Mouse (Mus musculus) WW6 (cell line): ENCODE results near the gene Ano1.

Experiments used
- DNase-seq: peaks from one replicate; pipeline ENCODE4 v3.0.0-alpha.2; 2013; ENCODE audit warnings: low read depth, low spot score

The Ano1 gene

DNA sequence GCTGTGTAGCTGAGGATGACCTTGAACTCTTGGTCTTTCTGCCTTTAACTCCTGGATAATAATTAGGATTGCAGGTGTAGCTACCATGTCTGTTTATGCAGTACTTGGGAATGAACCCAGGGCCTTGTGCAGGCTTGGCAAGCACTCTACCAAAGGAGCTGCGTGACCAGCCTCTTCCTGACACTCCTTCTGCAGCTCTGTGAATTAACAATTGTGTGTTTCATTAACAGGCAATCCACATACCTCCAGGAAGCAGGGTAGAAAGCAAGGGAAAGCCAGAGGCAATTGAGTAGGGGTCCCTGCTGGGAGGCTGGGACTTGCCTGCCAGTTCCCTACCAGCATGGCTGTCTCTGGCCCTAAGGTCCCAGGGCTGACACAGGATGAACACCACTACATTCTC lies 111.0 kb downstream of the Ano1 start:
- DNase-seq, result no peak

GRCm38 (mm10) chr7:144636000-144636399 lies 115.8 kb downstream of the Ano1 start:
- DNase-seq, result no peak

DNA sequence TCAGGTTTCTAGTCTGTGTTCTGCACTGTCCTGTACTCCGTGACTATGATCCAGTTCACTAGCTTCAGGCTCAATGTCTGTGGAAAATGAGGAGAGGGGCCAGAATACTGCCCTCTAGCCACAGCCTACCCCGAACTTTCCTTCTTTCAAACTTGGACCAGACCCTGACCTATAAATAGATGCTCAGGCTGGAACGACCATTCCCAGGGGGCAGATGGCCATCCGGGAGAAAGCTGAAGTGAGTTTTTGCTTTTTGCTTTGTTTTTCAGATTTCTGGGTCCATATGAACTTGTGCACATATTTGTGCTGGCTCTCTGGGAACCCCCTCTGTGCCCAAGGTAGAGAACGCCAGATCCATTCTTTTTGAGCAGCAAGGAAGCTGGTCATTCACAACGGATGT lies 116.9 kb downstream of the Ano1 start:
- no peak for DNase-seq

GRCm38 (mm10) chr7:144634450-144634849 lies 117.3 kb downstream of the Ano1 start:
- DNase-seq, result no peak

GRCm38 (mm10) chr7:144632321-144632720 lies 119.5 kb downstream of the Ano1 start:
- no peak for DNase-seq

DNA sequence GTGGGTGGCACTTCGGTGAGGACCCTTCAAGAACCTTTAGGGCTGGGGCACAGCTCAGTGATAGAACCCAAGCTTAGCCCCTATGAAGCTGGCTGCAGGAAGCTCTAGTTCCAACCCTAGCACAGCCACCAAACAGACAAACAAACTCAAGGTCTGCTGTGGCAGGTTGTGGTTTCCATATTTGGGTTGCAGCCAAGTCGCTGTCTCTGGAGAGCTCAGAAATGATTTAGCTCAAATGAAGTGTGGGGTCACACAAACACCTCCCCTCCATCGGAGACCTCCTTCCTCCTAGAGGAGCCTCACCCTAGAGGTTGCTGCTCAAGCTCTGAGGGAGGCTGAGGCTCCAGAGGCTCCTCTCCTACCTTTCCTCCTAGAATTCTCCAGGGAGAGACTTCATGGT lies 121.2 kb downstream of the Ano1 start:
- DNase-seq, result no peak

- no peak for DNase-seq
These were observed 123.3 kb downstream of the Ano1 start for GRCm38 (mm10) chr7:144628334-144628915.

DNA sequence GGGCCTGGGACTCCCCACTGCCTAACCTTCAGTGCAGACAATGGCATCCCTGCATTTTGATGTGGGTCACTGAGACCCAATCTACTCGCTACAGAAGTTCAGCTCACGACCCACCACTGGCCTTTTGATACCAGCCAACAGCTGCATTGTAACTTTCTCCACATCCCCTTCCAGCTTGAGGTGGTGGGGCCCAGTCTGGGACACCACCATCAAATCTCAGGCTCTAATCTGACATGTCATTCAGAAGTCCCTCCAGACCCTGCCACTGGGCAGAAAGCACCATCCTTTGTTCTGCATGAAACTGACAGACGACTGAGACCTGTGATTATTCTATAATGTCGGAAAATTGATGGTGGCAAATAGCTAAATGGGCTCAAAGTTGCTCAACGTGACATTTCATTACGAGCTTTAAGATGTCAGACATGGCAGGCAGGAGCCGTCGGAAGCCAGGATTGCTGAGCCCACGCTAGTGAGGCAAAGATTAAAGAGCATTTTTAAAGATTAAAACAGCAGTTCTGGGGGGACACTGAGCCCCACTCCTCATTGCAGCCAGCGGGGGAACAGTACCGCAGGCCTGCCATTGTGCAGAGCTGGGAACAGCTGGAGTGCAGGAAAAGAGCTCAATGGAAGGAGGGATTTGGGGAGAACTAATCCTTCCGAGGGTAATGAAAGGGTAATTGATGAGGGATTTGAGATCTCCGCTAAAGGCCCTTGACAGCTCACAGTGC lies 124.0 kb downstream of the Ano1 start:
- no peak for DNase-seq

GRCm38 (mm10) chr7:144626042-144626441 lies 125.7 kb downstream of the Ano1 start:
- DNase-seq, result no peak

GRCm38 (mm10) chr7:144620721-144621681 lies 130.8 kb downstream of the Ano1 start:
- no peak for DNase-seq

- no peak for DNase-seq
These were observed 131.5 kb downstream of the Ano1 start for GRCm38 (mm10) chr7:144620315-144620714.

DNA sequence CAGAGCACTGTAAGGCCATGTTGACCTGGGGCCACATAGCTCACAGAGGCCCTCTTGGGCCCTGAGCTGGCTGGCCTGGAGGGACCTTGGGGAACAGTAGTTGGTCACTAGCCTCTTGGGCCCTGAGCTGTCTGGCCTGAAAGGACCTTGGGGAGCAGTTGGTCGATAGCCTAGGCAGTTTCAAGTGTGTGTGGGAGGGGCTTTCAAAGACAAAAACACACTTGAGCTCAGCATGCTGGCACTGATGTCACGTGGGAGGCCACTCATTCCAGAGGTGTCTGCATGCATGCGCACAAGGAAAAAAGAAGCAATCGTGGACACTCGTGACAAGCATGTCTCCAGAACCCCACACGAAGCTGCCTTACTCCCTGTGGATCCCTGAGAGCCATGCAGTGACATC lies 136.4 kb downstream of the Ano1 start:
- DNase-seq, result no peak

- no peak for DNase-seq
These were observed 138.9 kb downstream of the Ano1 start for GRCm38 (mm10) chr7:144612829-144613228.

DNA sequence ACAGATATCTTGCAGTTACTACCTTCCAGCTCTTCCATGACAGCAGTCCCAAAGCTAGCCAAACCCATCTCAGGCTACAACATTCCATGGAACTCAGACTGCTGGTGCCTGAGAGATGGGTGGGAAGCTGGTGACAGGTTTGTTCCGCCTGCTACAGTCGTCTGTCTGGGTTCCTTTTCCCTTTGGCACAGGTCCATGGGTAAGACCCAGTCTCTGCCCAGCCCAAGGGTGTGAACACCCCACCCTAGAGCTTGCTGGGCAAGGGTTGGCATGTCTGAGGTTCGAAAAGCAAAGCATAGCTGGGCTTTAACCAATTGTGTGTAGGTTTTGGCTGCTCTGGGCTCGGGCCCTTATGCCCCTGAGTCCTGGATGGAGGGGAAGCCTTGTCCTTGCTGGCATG lies 139.4 kb downstream of the Ano1 start:
- DNase-seq, result no peak

- no peak for DNase-seq
These were observed 140.2 kb downstream of the Ano1 start for GRCm38 (mm10) chr7:144611595-144611994.

DNA sequence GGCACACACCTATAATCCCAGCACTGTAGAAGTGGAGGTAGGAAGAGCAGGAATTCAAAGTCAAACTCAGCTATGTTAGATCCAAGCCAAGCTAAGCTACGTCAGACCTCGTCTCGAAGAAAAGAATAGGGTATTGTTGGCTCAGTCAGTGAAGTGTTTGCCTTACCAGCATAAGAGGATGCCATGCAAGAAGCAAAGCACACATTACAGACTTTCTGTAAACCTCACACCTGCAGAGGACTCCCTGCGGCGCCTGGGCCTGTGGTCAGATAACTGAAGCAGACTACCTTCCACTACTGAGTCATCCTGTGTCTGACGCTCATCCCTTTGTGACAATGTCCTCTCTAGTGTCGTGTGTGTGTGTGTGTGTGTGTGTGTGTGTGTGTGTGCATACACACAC lies 142.2 kb downstream of the Ano1 start:
- no peak for DNase-seq

GRCm38 (mm10) chr7:144607862-144608261 lies 143.9 kb downstream of the Ano1 start:
- no peak for DNase-seq

GRCm38 (mm10) chr7:144604735-144605134 lies 147.0 kb downstream of the Ano1 start:
- DNase-seq, result no peak

DNA sequence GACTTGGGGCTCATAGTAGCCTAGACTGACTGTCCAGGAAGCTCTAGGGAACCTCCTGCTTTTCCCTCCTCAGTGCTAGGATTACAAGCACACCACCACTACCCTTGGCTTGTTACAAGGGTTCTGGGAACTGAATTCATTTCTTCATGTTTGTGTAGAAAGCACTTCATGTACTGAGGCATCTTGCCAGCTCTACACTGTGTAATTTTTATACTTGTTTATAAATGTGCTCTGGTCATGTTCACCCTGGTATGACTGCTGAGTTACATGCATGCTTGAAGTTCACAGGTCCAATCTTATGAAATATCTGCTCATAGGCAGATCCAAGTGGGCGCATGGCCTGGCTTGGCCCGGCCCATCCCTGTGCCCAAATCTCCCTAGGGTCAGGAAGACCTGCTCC lies 147.5 kb downstream of the Ano1 start:
- no peak for DNase-seq

DNA sequence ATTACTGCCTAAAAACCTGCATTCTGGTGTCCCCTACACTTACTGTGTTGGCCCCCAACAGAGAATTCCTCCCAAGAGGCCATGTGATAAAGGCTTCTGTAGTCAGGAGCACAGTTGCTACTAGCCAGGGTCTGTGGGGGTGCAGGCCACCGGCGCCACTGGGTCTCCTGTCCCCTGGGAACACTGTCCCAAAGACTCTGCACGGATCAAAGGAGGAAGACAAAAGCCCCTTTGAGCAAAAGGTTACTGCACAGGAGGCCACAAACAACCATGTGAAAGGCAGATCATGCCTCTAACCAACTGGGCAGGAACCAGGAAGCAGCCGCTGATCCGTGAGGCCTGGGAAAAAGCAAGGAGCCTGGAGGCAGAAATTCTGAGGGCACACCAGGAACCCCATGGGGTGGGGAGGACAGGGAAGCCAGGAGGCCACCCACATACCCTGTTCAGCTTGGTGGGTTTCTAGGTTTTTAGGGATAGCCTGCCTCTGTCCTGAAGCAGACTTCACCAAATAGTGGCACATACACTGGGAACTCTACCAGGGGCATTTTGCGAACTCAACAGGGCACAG lies 151.4 kb downstream of the Ano1 start:
- no peak for DNase-seq

DNA sequence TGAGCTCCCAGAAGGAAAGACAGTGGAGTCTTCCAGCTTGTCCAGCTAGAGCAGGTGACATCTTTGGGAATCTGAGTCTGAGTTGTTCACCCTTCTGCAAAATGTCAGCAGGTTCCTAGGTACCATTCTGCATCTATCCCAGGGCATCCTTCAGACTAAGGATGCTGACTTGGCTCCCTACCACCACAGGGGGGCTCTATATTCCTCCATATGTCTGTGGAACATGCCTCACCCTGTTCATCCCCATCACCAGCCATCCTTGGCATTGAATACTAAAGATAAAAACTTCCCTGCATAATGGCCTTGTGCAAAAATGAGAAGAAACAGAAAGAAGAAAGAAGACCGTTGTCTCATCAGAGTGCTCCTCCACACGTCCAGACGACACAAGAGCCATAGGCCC lies 162.3 kb downstream of the Ano1 start:
- no peak for DNase-seq

GRCm38 (mm10) chr7:144587291-144587690 lies 164.5 kb downstream of the Ano1 start:
- no peak for DNase-seq
